Mouse (Mus musculus): Measurements from ENCODE around the gene Sult1a1. TPM values are rescaled to one million over a fixed set of nuclear protein-coding genes. Genes with fewer than 3 reads are reported as not detected.

Gene Sult1a1
- polyA plus RNA-seq (2015; fragmentation: Nextera tagmentation; extraction: Ambion mirVana) = 0.46 and 0.68 TPM in 2 replicates

DNA sequence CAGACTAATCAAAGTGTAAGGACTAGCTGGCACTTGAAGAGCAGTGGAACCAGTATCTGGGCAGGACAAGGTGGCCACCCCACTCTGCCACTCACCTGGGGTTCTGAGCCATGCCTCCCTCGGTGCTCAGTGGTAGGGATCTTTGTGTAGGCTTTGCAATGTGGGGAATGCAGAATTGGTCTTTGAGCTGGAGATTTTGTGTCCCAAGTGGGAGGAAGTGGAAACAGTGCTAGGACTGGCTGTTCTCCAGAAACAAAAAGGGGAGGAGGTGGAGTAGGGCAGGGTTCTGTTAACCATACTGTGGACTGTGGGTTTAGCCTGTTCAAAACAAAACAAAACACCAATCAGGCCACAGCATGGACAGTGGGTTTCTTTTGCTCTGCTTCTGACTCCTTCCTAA lies at the start of gene Sult1a1:
TSS of gene Sult1a1 (minus strand) at position 226 of the 400 bp plus-strand sequence.
- Histone ChIP-seq H3K27me3 (no peaks in the 10 kb centered on the region), H3K4me2 (no peak within 1 kb of the TSS), H3K4me1 (no peaks in the 10 kb centered on the region), H3K9me3 (replicated peaks) (no peaks in the 10 kb centered on the region), H3K4me3 (no peak within 1 kb of the TSS), H3K9ac (no peak within 1 kb of the TSS), H3K27ac (no peak within 1 kb of the TSS), H3K36me3 (ENCODE audit: poor library complexity, severe bottlenecking) (peaks cover 32% of the 10 kb centered on the region)
- no peak for ATAC-seq
- WGBS = 91% methylated on average over 1 of the region's 1 CpGs

DNA sequence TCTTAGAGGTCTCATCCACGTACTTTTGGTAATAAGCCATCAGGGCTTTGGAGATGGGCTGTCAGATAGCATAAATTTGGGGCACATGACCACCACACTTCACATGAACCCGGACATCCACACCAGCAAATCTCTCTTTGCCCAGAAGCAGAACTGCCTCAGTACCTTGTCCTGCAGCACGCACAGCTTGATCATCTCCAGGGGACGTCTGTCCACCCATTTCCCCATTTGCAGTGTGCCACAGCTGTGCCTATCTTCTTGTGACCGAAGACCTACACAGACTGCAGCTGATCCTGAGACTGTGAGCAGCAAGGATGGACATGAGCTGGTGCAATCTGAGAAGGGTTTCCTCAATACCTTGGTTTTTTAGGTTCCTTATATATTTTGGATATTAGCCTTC lies 49.4 kb upstream of the Sult1a1 start:
- ATAC-seq = no peak
- Histone ChIP-seq H3K9ac (no peak overlapping the region), H3K36me3 (ENCODE audit: poor library complexity, severe bottlenecking) (no peaks in the 10 kb centered on the region), H3K4me2 (no peak overlapping the region), H3K4me1 (no peaks in the 10 kb centered on the region), H3K4me3 (no peak overlapping the region), H3K27me3 (no peaks in the 10 kb centered on the region), H3K27ac (no peak overlapping the region), H3K9me3 (replicated peaks) (peaks cover 5% of the 10 kb centered on the region; the same call in 1 of the 2 replicates)
- 88% methylated on average over 5 of the region's 5 CpGs for WGBS

DNA sequence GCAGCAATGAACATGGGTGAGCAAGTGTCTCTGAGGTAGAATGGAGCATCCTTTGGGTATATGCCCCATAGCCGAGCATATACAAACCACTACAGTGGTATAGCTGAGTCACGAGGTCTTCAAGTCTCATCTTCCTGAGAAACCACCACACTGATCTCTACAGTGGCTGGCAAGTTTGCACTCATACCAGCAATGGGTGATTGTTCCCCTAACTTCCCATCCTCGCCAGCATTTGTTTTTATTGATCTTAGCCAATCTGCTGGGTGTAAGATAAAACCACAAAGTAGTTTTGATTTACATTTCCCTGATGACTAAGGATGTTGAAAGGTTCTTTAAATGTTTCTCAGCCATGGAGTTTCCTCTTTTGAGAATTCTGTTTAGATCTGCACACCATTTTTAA lies 48.8 kb upstream of the Sult1a1 start:
- Histone ChIP-seq H3K27ac (no peak overlapping the region), H3K27me3 (no peaks in the 10 kb centered on the region), H3K36me3 (ENCODE audit: poor library complexity, severe bottlenecking) (no peaks in the 10 kb centered on the region), H3K4me2 (no peak overlapping the region), H3K4me1 (no peaks in the 10 kb centered on the region), H3K9me3 (replicated peaks) (peaks cover 5% of the 10 kb centered on the region; the same call in 1 of the 2 replicates), H3K4me3 (no peak overlapping the region), H3K9ac (no peak overlapping the region)
- WGBS = 76% methylated on average over 3 of the region's 3 CpGs
- no peak for ATAC-seq

DNA sequence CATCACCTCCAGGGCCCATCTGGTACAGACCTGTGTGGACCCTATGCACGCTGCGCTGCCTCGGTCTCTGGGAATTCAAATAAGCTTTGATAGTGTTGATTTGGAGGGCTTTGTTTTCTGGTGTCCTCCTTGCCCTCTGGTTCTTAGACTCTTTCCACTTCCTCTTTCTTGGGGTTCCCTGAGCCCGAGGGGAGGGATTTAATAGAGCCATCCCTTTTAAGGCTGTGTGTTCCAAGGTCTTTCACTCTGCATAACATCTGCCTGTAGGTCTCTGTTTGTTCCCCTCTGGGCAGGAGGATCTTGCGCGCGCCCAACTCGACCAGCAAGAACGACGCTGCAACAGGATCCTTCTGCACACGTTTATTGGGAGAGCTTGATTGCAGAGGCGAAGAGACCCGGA lies 45.4 kb upstream of the Sult1a1 start:
- Histone ChIP-seq H3K4me2 (no peak overlapping the region), H3K36me3 (ENCODE audit: poor library complexity, severe bottlenecking) (no peaks in the 10 kb centered on the region), H3K9me3 (replicated peaks) (peaks cover 8% of the 10 kb centered on the region; the same call in 1 of the 2 replicates), H3K27ac (no peak overlapping the region), H3K27me3 (no peaks in the 10 kb centered on the region), H3K4me1 (no peaks in the 10 kb centered on the region), H3K4me3 (no peak overlapping the region), H3K9ac (no peak overlapping the region)
- no peak for ATAC-seq
- WGBS = 94% methylated on average over 13 of the region's 13 CpGs

DNA sequence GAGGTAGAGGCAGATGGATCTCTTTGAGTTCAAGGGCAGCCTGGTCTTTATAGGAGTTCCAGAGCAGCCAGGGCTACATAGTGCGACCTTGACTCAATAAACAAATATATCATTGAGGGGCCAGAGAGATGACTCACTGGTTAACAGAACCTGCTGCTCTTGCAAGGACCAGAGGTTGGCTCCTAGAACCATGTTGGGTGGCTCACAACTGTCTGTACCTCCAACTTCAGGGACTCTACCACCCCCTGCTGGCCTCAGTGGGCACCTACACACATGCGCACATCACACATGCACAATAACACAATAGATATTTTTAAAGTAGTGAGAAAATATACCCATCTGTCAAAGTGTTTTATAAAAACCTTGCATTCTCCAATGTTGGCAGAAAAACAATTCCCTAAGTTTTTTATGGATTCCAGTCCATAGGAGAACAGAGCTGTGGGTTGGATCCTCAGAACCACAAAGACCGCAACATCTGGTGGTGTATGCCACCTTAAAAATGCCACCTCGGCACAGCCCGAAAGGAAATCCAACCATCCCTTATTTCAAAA lies 42.6 kb upstream of the Sult1a1 start:
- ATAC-seq = no peak
- no peak overlapping the region for H3K27ac ChIP-seq
- H3K4me2 ChIP-seq = no peak overlapping the region
- H3K4me3 ChIP-seq = no peak overlapping the region
- H3K27me3 ChIP-seq = no peaks in the 10 kb centered on the region
- H3K4me1 ChIP-seq = no peaks in the 10 kb centered on the region
- WGBS = 96% methylated on average over 5 of the region's 5 CpGs
- H3K9me3 ChIP-seq (replicated peaks) = peaks cover 8% of the 10 kb centered on the region; the same call in 1 of the 2 replicates
- H3K36me3 ChIP-seq (ENCODE audit: poor library complexity, severe bottlenecking) = no peaks in the 10 kb centered on the region
- no peak overlapping the region for H3K9ac ChIP-seq

DNA sequence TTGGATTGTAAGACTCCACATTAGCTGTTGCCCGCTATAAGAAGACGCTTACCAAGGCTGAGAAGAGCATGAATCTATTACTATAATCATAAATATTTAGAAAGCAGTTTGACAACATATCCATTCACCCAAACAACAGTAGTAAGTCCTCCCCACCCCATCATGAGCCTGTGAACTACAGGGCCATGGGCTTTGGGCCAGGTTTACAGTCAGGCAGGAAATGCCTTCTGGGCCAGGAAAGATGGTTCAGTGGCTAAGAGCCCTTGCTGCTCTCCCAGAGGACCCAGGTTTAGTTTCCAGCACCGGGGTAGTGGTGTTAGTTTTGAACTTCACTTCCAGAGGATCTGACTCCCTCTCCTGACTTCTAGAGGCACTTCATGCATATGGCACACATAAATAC lies 41.3 kb upstream of the Sult1a1 start:
- H3K4me3 ChIP-seq = no peak overlapping the region
- no peaks in the 10 kb centered on the region for H3K27me3 ChIP-seq
- H3K27ac ChIP-seq = no peak overlapping the region
- 93% methylated on average over 3 of the region's 3 CpGs for WGBS
- H3K4me2 ChIP-seq = no peak overlapping the region
- 0 out of 2 replicates have a peak, but pooled peaks cover 3% of the 10 kb centered on the region for H3K9me3 ChIP-seq (replicated peaks)
- no peaks in the 10 kb centered on the region for H3K4me1 ChIP-seq
- H3K9ac ChIP-seq = no peak overlapping the region
- H3K36me3 ChIP-seq (ENCODE audit: poor library complexity, severe bottlenecking) = no peaks in the 10 kb centered on the region
- no peak for ATAC-seq

DNA sequence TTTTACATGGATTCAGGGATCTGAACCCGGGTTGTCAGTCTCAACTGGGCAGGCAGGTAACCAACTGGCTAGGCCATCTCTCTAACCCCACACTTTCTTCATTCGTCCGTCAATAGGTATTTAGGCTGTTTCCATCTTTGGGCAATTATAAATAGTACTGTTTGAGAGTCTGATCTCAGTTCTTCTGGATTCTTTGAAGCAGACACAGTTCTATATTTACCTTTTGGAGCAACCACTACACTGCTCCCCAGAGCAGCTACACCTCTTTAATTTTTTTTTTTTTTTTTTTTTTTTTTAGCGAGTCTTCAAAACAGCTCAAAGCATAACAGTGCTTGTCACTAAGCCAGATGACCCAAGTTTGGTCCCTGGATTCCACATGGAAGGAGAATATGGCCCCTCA lies 39.4 kb upstream of the Sult1a1 start:
- Histone ChIP-seq H3K9ac (no peak overlapping the region), H3K27me3 (no peaks in the 10 kb centered on the region), H3K9me3 (replicated peaks) (0 out of 2 replicates have a peak, but pooled peaks cover 3% of the 10 kb centered on the region), H3K4me2 (no peak overlapping the region), H3K4me3 (no peak overlapping the region), H3K27ac (no peak overlapping the region), H3K4me1 (no peaks in the 10 kb centered on the region), H3K36me3 (ENCODE audit: poor library complexity, severe bottlenecking) (no peaks in the 10 kb centered on the region)
- WGBS = 91% methylated on average over 4 of the region's 4 CpGs
- no peak for ATAC-seq

DNA sequence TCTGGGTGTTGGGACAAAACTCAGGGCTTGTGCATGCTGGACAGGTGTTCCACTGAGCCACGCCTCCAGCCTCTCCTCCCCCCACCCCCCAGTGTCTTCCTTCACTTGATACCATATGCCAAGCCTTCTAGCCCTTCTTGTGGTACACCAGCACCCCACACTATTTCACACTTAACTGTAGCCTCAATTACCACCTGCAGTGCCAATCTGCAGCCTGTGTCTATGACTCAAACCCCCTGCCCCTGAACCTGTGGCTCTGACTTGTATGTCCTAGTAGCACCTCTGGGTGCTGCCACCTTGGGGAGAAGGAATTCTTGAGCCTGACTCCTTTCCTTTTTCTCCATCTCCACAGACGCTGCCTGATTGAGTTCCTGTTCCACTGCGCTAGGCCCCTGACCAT lies 35.7 kb upstream of the Sult1a1 start:
- ATAC-seq = no peak
- 83% methylated on average over 3 of the region's 3 CpGs for WGBS
- Histone ChIP-seq H3K27me3 (no peaks in the 10 kb centered on the region), H3K27ac (no peak overlapping the region), H3K36me3 (ENCODE audit: poor library complexity, severe bottlenecking) (no peaks in the 10 kb centered on the region), H3K4me2 (no peak overlapping the region), H3K4me3 (no peak overlapping the region), H3K9me3 (replicated peaks) (no peaks in the 10 kb centered on the region; the same call in 1 of the 2 replicates), H3K4me1 (no peaks in the 10 kb centered on the region), H3K9ac (no peak overlapping the region)

DNA sequence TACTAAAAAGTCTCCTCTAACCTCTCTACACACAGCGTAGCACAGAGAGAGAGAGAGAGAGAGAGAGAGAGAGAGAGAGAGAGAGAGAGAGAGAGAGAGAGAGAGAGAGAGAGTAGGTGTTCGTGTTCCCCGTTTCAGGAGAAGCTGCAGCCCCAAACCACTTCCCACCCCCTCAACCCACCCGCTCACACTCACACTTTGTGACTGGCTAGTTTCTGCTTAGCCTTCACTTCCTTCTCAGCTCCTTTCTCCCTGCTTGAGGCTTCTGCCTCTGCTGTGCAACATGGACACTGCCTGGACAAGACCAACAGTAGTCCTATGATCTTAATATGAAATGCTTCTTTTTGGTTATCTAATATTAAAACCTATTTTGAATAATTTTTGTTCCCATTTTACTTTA lies 34.0 kb upstream of the Sult1a1 start:
- H3K4me1 ChIP-seq = 0 out of 2 replicates have a peak, but pooled peaks cover under 1% of the 10 kb centered on the region
- no peak overlapping the region for H3K4me2 ChIP-seq
- H3K27me3 ChIP-seq = 0 out of 2 replicates have a peak, but pooled peaks cover 6% of the 10 kb centered on the region
- ATAC-seq = no peak
- no peak overlapping the region for H3K4me3 ChIP-seq
- no peak overlapping the region for H3K27ac ChIP-seq
- WGBS = 78% methylated on average over 4 of the region's 4 CpGs
- no peak overlapping the region for H3K9ac ChIP-seq
- H3K36me3 ChIP-seq (ENCODE audit: poor library complexity, severe bottlenecking) = no peaks in the 10 kb centered on the region
- H3K9me3 ChIP-seq (replicated peaks) = no peaks in the 10 kb centered on the region; the same call in 1 of the 2 replicates

DNA sequence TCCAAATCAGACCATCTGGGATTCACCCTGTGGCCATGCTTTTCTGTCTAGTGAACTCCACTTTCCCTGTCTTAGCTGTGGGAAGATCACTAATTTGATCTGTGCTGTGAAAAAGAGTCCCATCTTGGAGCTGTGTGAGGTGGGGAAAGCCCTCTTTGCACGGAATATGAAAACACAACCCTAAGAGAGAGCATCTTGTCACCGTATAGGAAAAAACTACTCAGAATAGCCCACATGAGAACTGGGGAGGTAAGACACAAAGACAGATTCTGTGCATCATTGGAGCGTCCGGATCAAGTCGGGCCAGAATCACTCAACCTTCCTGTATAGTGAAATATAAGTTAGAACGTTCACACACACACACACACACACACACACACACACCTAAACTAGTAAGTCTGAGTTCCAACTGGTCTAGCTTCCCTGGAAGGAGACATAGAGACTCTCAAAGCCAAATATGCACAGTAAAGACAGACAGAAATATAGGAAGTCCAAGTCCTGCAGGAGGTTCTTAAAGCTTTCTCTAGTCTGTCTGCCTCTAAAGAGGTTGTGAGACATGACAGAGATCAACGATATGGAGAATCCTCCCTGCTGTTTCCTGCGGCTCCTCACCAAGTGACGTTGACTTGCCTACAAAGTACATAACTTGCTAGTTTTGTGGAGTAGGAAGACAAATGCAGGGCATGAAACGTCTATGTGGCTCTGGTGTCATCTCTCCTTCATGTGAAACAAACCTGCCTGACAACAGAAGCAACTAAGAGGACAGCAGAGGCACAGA lies 32.1 kb upstream of the Sult1a1 start:
- H3K27me3 ChIP-seq = 0 out of 2 replicates have a peak, but pooled peaks cover 6% of the 10 kb centered on the region
- 86% methylated on average over 10 of the region's 10 CpGs for WGBS
- H3K9ac ChIP-seq = no peak overlapping the region
- ATAC-seq = no peak
- no peak overlapping the region for H3K4me3 ChIP-seq
- H3K4me2 ChIP-seq = no peak overlapping the region
- H3K9me3 ChIP-seq (replicated peaks) = no peaks in the 10 kb centered on the region; the same call in 1 of the 2 replicates
- H3K36me3 ChIP-seq (ENCODE audit: poor library complexity, severe bottlenecking) = no peaks in the 10 kb centered on the region
- H3K27ac ChIP-seq = no peak overlapping the region
- peaks cover 17% of the 10 kb centered on the region for H3K4me1 ChIP-seq

DNA sequence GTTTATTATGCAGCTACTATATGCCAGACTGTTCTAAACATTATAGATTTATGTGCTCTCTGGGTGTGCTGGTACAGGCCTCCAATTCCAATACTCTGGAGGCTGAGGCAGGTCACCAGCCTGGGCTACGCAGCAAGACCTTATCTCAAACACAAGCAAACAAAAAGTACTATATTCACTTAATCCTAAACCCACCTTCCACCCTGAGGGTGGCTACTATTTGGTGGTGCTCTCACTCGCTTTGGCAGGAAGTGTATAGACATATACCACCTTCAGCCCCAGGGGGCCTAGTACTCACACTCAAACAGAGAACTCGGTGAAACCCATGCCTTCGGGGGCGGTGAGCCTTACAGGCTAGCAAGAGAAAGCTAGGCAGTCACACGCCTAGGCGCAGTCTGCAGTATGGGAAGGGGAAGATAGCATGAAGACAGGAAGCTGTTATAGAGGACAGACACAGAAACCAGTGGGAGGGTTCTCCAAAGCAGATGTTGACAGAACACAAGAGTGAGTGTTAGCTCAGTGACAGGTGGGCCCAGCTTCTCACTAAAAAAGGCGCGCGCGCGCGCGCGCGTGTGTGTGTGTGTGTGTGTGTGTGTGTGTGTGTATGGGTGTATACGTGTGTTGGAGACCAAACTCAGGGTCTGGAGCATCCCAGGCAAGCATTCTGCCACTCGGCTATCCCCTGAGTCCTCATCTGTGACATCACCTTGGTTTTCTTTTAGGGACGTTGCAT lies 31.4 kb upstream of the Sult1a1 start, which contains the start of gene Coro1a:
TSS of gene Coro1a (minus strand) at position 346 of the 733 bp plus-strand sequence.
- no peak within 1 kb of the TSS for H3K4me2 ChIP-seq

More for the DNA sequence above, 31.4 kb upstream of the Sult1a1 start, which contains the start of gene Coro1a:
- Histone ChIP-seq H3K4me3 (no peak within 1 kb of the TSS), H3K4me1 (peaks cover 24% of the 10 kb centered on the region), H3K27me3 (0 out of 2 replicates have a peak, but pooled peaks cover 6% of the 10 kb centered on the region), H3K9ac (no peak within 1 kb of the TSS), H3K36me3 (ENCODE audit: poor library complexity, severe bottlenecking) (no peaks in the 10 kb centered on the region), H3K27ac (no peak within 1 kb of the TSS), H3K9me3 (replicated peaks) (no peaks in the 10 kb centered on the region; the same call in 1 of the 2 replicates)
- WGBS = 93% methylated on average over 19 of the region's 19 CpGs
- ATAC-seq = no peak

Measured in forebrain, embryonic 13.5 days (tissue).